Mouse (Mus musculus): Measurements from ENCODE around the gene Olig3.

Gene Olig3

DNA sequence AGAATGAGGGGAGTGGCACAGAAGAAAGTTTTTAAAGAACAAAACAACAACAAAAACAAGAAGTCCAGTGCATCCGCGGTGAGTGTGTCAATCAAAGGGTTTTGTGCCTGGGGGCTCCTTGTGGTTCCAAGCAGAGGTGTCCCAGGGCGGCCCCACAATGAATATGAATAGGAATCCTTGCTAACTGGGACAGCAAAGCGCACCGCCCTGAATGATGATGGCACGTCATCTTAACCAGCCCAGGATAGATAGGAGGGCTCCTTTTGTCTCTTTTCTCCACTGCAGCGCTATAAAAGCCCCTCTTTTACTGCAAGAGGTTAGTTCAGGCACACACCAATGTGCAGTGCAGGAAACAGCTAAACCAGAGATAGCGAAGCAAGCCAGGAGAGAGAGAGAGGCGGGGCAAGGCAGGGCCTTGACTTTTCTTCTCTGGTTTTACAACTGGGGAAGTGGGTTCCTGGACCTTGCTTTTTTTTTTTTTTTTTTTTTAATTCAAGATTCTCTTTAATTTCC, at the start of gene Olig3:
TSS of gene Olig3 (plus strand) at position 463 of the 513 bp plus-strand sequence.
- no peak for DNase-seq

DNA sequence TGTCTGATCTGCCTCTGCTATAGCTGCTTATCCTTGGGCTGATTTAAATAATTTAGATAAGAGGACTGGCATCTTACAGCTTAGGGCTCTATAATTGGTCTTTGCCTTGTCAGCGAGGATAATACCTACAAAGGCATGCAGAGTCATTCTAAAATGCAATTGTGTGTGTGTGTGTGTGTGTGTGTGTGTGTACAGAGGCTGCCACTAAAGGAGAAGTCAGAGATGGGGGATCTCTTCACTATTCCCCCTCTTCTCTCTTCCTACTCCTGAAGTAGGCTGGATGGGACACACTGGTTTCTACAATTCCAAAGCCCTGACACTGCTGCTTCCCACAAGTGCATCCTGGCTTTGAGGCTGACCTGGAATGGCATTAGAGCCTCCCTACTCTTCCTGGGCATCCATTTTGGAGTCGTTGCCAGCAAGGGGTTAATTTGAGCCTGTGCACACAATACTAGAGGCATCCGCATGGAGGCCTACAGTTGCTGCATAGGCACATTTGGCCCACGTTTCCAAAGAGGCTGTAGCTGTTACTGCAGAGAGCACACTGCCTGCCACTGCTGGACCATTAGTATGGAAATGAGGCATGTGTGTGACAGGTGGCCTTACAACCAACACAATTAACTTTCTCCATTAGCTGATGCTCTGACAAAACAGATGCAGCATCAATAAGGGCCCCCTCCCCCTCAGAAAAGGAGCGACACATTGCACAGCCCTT, 46.5 kb upstream of the Olig3 start:
- no peak for DNase-seq

DNA sequence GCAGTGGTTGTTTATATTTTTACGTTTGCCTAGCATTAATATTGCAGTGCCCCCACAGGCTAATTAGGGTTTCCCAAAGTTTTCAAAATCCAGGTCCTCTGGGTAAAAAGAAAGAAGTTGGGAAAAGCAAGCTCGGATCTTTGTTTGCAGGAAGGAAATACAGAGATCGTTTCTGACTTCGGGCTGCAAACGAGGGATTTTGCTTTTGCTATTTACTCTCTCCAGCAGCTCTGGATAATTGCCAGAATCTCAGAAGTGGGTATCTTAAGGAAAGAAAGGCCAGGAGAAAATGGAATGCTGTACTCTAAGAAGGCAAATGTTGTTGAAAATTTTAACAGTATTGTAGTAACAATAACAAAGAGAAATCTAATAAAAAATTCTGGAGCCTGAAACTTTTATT, 45.9 kb upstream of the Olig3 start:
- DNase-seq, result no peak

DNA sequence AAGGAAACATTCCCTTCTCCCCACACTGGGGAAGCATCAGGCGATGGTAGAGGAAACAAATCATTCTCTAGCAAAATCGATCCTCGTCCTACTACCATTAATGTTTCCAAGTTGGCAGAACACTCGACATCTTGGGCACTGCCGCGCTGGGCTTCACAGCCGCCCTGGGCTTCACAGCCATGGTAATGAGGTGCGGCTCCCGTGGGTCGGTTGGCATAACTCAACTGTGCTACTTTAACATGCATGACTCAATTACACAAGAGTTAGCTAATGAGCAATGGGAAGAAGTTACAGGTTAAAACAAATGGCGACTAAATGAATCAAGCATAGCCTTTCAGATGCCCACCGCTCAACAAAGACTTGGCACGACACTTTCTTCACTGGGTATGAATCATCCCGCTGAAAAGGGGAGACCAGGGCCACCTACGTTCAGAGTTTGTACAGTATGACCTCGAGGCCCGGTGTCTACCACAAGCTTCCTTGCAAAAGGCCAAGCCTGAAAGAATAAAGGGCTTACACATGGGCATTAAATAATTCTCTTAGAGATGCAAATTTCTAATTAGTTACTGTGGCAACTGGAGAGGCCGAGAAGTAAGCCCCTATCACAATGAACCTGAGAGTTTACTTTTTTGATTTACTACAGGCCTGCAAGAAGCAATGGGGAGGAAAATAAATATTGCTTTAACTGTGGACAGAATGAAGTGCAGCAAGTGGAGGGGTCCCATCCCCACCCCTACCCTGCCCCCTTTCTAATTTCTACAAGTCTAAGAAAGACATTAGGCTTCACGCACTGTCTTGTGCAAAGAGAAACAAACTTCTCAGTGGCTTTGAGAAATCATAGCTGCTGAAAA, 38.1 kb upstream of the Olig3 start:
- DNase-seq, result no peak

DNA sequence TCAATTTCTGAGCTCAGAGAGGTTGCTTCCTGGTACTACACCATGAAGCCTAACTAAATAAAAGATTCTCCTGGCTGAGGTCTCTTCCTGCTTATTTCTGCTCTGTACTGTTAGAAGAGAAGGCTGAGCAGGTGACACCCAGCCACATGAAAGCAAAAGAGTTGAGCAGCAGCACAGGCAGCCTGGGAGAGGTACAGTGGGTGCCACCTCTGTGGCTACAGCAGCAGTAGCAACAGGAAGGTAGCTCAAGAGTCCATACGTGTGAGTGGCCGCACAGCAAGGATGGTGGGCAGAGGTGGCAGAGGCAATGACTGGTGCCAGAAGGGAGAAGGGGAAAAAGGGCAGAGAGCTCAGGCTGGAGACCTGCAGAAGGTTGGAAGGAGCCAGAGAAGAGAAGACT, 34.6 kb upstream of the Olig3 start:
- no peak for DNase-seq

DNA sequence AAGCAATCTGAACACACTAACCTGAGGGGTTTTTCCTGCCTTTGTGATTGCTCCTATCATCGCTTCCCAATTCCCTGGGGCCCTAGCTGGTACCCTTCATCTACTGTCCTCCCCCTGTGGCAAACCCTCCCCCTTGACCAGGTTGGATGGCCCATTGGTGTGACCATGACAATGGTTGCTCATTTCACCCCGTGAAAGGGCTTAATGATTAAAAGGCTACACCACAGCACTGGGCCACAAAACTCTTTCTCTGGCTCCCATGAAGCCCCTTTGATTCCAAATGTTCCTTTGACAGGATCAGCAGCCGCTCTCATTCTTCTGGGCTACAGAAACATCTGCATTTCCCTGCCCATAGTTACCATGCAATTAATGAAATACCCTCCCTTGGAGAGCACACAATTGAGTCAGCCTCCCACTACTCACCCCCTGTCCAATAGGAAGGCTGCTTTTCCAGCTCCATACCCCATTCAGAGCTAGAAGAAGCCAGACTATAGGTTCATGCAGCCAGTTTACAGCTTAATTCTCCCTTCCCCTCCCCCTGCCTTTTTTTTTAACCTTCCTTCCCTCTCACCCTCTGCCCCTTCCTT, 27.0 kb upstream of the Olig3 start:
- no peak for DNase-seq

DNA sequence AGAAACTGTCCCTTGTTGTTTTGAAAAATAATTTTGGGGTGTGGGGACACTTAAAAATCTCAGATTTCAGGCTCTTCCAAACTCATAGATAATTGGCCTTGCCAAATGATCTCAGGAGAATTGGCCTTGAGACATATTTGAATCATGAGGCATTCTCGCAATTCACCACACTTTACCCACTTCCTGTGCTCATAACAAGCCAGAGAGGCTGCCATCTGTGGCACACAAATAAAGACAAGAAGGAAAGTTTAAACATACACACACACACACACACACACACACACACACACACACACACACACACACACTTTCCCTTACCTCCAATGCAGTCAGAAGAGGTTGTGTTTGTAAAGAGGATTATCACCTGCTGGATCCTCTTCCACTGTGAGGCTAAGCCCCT, 22.9 kb upstream of the Olig3 start:
- no peak for DNase-seq

DNA sequence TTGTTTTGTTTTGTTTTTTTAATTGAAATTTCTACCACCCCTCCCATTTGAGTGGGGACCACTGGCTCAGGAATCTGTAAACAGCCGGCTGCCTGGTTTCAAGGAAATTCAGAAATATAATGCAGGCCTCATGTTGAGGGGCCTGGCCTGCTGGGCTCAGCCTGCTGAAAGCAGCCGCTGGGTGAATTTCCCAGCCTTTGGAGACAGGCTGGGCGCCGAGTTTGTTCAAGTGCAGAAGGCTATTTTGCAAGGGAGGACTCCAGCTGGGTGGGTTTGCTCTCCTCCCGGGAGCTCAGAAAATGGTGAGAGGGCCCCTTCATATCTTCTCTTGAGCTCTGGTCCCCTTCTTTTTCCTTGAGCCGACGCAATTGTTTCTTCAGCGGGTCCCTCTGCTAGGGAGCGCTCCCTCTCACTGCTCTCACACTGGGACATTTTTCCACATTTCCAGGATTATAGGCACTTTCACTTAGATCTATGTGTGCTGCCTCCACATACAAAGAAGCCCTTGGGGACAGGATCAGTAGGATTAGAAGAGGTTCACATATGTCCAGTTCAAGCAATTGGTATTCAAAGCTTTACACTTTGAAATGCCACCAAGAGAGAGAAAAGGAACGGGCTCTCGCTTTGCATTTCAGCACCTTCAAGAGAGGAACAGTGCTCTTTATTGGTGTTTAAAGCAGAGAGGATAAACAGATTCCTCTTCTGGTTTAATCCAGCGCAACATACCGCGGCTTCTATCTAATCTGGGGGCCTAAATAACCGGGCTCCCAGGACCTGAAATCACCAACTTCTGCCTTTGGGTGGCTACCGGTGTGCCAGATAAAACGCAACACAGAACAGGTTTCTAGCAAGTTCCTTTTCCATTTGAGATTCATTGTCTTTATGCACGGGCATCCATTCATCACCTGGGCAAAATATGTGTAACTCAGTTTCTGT, 17.4 kb upstream of the Olig3 start:
- DNase-seq, result no peak

DNA sequence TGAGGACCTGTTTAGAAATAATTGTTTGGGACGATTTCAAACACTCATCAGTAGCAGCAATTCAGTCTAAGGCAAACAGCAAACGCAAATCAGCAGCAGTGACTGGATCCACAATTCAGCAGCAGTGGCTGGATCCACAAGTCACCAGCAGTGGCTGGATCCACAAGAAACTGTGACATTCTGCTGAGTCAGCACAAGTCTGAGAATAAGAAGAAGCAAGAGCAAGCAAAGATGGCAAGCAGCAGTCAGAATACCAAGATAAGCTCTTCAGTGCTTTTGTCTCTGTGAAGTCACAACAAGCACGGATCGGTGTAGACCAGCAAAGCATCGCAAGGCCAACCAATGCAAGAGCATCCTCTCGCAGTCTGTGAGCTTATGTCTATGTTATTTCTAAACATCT, 12.3 kb upstream of the Olig3 start:
- DNase-seq, result no peak

DNA sequence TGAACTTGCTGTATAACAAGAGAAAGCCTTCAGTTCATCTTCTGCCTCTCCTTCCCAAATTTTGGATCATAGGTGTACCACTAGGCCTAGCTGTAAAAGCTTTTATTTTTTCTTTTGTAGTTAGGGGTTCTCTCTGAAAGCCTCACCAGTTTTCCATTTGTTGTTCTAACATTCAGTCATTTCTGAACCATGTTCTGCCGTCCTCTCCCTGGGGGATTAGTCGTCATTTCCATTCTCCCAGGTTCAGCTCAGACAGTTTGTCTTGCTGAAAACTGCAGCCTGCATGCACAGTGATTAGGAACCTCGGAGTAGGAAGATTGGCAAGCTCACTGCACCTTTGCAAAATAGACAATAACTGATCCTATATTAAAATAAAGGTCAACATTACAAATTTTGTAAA, 7.0 kb upstream of the Olig3 start:
- no peak for DNase-seq

DNA sequence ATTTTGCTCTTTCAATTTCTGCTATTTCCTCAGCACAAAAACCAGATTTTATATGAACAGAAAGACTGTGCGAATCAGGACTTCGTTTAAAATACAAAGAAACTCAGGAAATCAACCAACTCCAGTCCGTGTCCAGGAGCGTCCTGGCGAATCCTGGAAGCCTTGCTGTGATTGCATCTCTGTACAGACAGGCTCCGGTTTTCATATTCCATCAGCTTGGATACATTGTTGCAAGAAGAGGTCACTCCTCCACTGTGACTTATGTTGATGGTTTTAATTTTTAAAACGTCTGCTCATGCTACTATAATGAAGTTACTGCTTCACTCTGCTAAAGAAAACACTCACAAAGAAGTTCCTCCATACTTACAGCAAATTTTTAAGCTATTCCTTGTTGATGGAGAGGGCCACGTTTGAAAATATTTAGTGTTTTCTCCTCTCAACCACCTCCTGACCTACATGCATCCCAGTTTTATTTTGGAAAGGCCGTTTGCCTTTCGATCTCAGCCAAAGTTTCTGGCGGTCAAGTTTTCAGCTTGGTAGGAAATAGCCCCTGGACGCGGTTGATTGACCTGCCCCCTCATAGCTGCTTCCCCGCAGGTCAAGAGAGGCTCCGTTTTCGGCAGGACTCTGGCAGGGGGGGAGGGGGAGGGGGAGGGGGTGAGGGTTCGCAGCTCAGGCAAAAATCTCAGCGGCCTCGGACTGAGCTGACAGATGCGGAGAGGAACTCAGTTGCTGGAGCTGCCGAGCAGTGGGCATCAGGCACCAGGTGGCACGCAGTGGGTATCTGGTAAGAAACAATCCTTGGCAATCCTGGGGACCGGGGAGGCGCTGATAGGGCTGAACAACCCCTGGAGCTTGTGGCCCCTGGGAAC, 4.1 kb upstream of the Olig3 start:
- no peak for DNase-seq

DNA sequence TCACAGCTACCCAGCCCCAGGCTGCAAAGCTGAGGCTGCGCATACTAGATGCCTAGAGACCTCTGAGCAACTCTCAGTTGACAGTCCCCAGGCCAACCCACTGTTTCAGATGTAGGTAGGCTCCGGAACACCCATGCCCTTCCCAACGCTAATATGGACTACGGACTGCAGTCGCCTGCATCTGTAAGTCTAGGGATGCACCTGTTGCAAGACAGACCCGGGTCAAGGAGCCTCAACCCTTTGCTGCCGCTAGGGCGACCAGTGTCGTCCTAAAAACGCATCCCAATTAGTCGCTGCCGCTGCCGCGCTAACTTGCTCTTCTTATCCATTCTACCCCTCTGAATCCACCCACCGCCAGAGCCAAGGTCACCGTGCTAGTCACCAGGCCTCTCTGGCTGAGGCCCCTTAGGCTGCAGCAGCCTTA, 3.4 kb upstream of the Olig3 start:
- DNase-seq, result no peak

DNA sequence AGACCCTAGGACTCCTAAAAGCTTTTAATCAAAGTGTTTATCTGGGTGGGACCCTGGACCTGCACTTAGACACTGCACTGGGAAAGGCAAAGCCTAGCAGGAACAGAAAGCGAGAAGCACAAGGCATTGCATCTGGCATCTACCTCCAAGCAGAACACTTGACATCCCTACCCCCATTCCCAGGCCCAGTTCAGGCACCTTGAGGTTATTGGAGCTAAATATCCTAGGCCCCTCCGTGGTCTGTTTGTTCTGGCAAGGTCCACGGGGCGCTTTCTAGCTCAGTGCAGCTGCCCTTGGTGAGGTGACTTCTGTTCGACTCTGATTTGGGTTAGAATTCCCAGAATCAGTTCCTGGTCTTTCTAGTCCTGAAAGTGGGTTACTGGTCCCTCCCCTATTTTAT, 2.7 kb upstream of the Olig3 start:
- no peak for DNase-seq

DNA sequence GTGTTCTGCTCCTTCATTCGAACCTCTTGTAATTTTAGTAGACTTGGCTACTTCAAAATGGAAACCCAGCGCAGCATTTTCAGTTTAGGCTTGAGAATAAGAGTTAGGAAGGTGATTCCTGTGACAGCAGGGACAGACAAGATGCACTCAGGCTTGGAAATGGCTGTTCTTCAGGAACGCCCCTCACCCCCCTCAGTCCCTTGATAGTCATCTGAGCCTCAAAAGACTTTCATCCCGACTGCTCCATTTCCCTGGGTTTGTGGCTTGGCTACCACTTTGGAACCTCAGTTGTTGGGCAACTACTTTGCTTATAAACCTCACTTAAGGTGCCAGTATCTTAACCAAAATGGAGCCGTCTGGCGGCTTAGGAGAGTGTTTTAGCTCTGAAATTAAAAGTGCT, 2.2 kb upstream of the Olig3 start:
- DNase-seq, result no peak

DNA sequence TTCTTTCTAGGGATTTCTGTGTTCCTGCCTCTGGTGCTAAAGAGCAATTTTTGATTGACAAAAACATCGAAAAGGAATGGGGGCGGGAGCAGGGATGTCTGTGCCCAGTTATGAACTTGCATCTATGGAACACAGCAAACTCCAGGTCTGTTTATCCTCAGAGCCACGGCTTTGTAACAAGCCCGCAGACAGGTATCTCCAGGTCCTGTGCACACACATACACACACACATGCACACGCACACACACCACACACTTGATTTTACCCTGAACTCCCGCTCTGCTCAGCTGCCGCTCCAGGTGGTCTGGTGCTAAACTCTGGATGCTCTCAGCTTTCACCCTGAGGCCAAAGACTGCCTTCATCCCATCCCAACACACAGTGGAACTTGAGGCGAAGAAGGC, 1.3 kb upstream of the Olig3 start:
- DNase-seq, result no peak

DNA sequence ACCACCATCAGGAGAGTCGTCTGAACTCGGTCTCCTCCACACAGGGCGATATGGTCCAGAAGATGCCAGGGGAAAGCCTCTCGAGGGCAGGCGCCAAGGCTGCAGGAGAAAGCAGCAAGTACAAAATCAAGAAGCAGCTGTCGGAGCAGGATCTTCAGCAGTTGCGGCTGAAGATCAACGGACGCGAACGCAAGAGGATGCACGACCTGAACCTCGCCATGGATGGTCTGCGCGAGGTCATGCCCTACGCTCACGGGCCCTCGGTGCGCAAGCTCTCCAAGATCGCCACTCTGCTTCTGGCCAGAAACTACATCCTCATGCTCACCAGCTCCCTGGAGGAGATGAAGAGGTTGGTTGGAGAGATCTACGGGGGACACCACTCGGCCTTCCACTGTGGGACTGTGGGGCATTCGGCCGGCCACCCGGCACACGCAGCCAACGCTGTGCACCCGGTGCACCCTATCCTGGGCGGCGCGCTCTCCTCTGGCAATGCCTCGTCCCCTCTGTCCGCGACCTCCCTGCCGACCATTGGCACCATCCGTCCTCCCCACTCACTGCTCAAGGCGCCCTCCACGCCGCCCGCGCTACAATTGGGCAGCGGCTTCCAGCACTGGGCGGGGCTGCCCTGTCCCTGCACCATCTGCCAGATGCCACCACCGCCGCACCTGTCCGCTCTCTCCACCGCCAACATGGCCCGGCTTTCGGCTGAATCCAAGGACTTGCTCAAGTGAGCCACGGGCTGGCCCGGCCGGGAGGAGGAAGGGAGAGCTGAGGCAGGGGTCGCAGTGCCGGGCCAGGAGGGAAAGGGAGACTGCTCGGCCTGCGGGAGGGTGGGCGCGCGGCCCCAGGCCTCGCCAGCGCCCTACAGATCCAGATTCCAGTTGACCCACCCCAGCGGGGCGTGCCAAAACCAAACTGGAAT, 648 bp downstream of the Olig3 start:
- peak in 1 of 2 experiments; percentile 20 for DNase-seq

DNA sequence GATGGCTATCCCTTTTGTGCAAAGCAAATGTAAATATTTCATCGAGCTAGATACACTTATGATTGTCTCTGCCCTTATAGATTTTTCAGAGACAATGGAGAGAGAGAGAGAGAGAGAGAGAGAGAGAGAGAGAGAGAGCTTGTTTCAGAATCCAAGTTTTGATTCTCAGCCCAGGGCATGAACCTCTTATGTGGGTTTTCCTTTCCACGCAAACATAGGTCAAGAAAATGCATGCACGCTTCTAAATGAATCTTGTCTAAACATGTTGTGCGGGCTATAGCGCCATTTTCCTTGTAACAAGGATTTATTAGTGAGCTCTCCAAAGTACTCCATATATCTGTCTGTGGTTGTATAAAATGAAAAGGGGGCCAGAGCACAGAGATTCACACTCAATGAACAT, 1.5 kb downstream of the Olig3 start:
- DNase-seq, result no peak

DNA sequence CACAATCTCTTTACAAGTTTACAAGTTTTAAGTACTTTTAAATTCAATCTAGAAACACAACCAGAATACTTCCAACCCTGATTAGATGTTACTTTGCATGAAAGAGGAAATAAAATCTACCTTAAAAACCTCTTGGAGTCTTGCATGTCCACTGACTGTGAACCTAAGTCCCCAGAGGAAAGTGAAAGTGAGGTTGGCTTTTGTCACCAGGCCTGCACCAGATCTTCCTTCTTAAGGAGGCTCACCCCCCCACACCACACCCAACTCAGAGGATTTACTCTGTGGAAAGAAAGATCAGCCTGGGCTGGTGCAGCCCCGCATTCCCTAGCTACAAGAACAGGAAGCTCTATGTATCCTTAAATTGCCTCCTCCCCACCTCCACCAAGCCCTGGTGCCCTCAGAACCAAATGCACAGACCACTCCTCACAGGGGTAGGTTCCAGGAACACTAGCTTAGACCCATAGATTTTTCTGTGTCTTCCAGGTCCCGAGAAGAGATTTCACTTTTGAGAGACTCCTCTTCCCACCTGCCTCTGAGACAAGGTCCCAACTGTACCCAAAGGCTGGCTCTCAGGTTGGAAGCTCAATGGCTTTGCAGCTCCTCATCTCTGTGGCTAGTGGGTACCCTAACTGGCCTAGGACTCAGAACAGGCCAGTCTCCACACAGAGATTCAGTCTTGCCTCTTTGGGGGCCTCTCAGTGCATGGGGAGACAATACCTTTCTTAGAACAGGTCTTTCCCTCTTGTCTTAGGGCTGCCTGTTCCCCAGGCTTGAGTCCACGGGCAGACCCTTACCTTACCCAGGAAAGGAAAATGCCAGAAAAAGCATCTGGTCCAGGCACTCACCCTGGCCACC, 4.3 kb downstream of the Olig3 start:
- DNase-seq, result no peak

DNA sequence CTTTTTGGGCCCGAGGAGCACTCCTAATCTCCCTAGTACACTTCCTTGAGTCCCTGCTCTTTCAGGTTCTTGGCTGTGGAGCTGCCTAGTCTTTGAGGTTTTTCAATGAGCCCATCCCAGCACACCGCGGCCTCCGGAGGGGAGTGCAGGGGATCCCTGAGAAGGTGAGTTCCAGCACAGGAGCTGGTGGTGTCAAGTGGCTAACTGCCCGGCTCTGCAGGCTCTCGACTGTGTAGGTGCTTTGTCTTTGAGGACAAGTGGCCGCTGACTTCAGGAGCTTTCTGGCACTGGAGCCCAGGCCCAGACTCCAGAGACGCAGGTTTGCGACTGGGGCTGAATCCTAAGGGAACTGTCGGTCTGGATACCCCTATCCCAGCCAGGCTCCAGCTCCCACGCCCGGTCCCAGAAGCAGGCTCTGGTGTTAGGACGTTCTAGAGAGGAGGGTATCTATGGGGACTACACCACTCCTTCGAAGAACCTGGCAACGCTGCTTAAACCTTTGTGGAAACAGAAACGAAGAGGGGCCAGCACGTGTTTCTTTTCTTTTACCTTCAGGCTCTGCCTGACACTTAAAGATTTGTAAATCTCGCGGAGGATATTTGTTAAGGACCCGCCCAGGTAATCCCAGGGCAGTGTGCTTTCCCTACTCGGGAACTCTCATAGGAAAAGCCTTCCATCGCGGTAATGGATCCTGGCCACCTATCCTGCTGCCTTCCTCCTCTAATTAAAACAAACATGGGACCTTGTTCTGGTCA, 5.4 kb downstream of the Olig3 start:
- peak in 1 of 2 experiments; percentile 15 for DNase-seq

All from kidney, postnatal 4 days (tissue).